Mouse (Mus musculus): Measurements from ENCODE around the gene Plekha6. TPM values are rescaled to one million over a fixed set of nuclear protein-coding genes. Genes with fewer than 3 reads are reported as not detected.

Gene Plekha6
- polyA plus RNA-seq, 1 experiment from 2014 or later = 18.7 TPM

DNA sequence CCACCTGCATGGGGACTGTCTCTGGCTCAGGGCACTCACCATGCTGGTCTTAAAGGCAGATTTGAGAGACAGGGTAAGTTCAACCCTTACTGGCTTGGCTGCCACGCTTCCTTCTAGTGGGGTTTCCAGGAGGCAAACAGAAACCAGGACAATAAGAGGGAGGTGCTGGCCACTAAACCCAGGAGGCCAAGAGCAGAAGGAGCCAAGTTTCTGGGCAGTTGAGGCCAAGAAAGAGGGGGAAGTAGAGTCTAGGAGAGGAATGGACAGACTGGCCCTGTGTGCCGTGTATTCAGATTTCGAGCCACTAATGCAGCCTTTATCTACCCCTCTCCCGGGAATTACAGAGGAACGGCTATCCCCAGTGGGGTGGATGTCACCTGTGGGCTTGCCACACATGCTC, 83.2 kb downstream of the Plekha6 start:
- H3K4me3 ChIP-seq = 0 out of 2 replicates have a peak overlapping the region, but pooled peaks have one; percentile 5
- peak overlapping the region; percentile 52 for H3K4me2 ChIP-seq
- 51% methylated on average over 5 of the region's 5 CpGs for WGBS

GRCm38 (mm10) chr1:133250761-133251160, 86.8 kb downstream of the Plekha6 start:
- WGBS = 81% methylated on average over 6 of the region's 6 CpGs
- Histone ChIP-seq H3K36me3 (peaks cover 5% of the 10 kb centered on the region; the same call in 1 of the 2 replicates), H3K27me3 (replicated peaks) (no peaks in the 10 kb centered on the region), H3K4me3 (no peak overlapping the region), H3K4me2 (no peak overlapping the region), H3K4me1 (replicated peaks) (peaks cover 83% of the 10 kb centered on the region), H3K9me3 (replicated peaks) (no peaks in the 10 kb centered on the region), H3K9ac (no peak overlapping the region), H3K27ac (ENCODE audit: poor library complexity, severe bottlenecking) (0 out of 2 replicates have a peak overlapping the region, but pooled peaks have one; percentile 37)
- no peak for ATAC-seq (ENCODE audit: insufficient number of reproducible peaks, low FRiP score)

More for the DNA sequence above, 83.2 kb downstream of the Plekha6 start:
- Histone ChIP-seq H3K9me3 (replicated peaks) (no peaks in the 10 kb centered on the region), H3K4me1 (replicated peaks) (peaks cover 68% of the 10 kb centered on the region), H3K36me3 (peaks cover 5% of the 10 kb centered on the region; the same call in 1 of the 2 replicates), H3K9ac (peak overlapping the region; percentile 50; the same call in 1 of the 2 replicates), H3K27ac (ENCODE audit: poor library complexity, severe bottlenecking) (peak overlapping the region; percentile 92), H3K27me3 (replicated peaks) (no peaks in the 10 kb centered on the region)
- no peak for ATAC-seq (ENCODE audit: insufficient number of reproducible peaks, low FRiP score)

GRCm38 (mm10) chr1:133251625-133252034, 87.6 kb downstream of the Plekha6 start:
- peak overlapping the region; percentile 79 for H3K27ac ChIP-seq (ENCODE audit: poor library complexity, severe bottlenecking)
- no peak overlapping the region; the same call in 1 of the 2 replicates for H3K9ac ChIP-seq
- H3K4me1 ChIP-seq (replicated peaks) = peaks cover 83% of the 10 kb centered on the region
- H3K36me3 ChIP-seq = peaks cover 5% of the 10 kb centered on the region; the same call in 1 of the 2 replicates
- H3K4me2 ChIP-seq = peak overlapping the region; percentile 1; the same call in 1 of the 2 replicates
- WGBS = 19% methylated on average over 5 of the region's 5 CpGs
- H3K27me3 ChIP-seq (replicated peaks) = no peaks in the 10 kb centered on the region
- H3K4me3 ChIP-seq = no peak overlapping the region
- no peak for ATAC-seq (ENCODE audit: insufficient number of reproducible peaks, low FRiP score)
- no peaks in the 10 kb centered on the region for H3K9me3 ChIP-seq (replicated peaks)

- Histone ChIP-seq H3K27me3 (replicated peaks) (no peaks in the 10 kb centered on the region), H3K4me1 (replicated peaks) (peaks cover 83% of the 10 kb centered on the region), H3K27ac (ENCODE audit: poor library complexity, severe bottlenecking) (peak overlapping the region; percentile 79), H3K9me3 (replicated peaks) (no peaks in the 10 kb centered on the region), H3K36me3 (peaks cover 5% of the 10 kb centered on the region; the same call in 1 of the 2 replicates), H3K4me3 (no peak overlapping the region), H3K4me2 (peak overlapping the region; percentile 1; the same call in 1 of the 2 replicates), H3K9ac (0 out of 2 replicates have a peak overlapping the region, but pooled peaks have one; percentile 3)
- ATAC-seq (ENCODE audit: insufficient number of reproducible peaks, low FRiP score) = no peak
- WGBS = 48% methylated on average over 3 of the region's 3 CpGs
Observed at GRCm38 (mm10) chr1:133252251-133252650, 88.2 kb downstream of the Plekha6 start.

- Histone ChIP-seq H3K9ac (peak overlapping the region; percentile 51; the same call in 1 of the 2 replicates), H3K27me3 (replicated peaks) (no peaks in the 10 kb centered on the region), H3K27ac (ENCODE audit: poor library complexity, severe bottlenecking) (peak overlapping the region; percentile 79), H3K4me3 (no peak overlapping the region), H3K4me2 (peak overlapping the region; percentile 22; the same call in 1 of the 2 replicates), H3K36me3 (peaks cover 5% of the 10 kb centered on the region; the same call in 1 of the 2 replicates), H3K4me1 (replicated peaks) (peaks cover 80% of the 10 kb centered on the region), H3K9me3 (replicated peaks) (no peaks in the 10 kb centered on the region)
- WGBS = 36% methylated on average over 10 of the region's 10 CpGs
- no peak for ATAC-seq (ENCODE audit: insufficient number of reproducible peaks, low FRiP score)
Observed at GRCm38 (mm10) chr1:133252801-133253531, 89.0 kb downstream of the Plekha6 start.

- Histone ChIP-seq H3K4me2 (peak overlapping the region; percentile 22; the same call in 1 of the 2 replicates), H3K27ac (ENCODE audit: poor library complexity, severe bottlenecking) (peak overlapping the region; percentile 79), H3K9me3 (replicated peaks) (no peaks in the 10 kb centered on the region), H3K36me3 (peaks cover 5% of the 10 kb centered on the region; the same call in 1 of the 2 replicates), H3K4me1 (replicated peaks) (peaks cover 82% of the 10 kb centered on the region), H3K9ac (peak overlapping the region; percentile 50; the same call in 1 of the 2 replicates), H3K4me3 (no peak overlapping the region), H3K27me3 (replicated peaks) (no peaks in the 10 kb centered on the region)
- ATAC-seq (ENCODE audit: insufficient number of reproducible peaks, low FRiP score) = no peak
- 28% methylated on average over 1 of the region's 1 CpGs for WGBS
Observed at GRCm38 (mm10) chr1:133253532-133253866, 89.5 kb downstream of the Plekha6 start.

- H3K9me3 ChIP-seq (replicated peaks) = no peaks in the 10 kb centered on the region
- H3K4me1 ChIP-seq (replicated peaks) = peaks cover 82% of the 10 kb centered on the region
- H3K27ac ChIP-seq (ENCODE audit: poor library complexity, severe bottlenecking) = peak overlapping the region; percentile 79; the same call in 1 of the 2 replicates
- H3K4me3 ChIP-seq = no peak overlapping the region
- peaks cover 5% of the 10 kb centered on the region; the same call in 1 of the 2 replicates for H3K36me3 ChIP-seq
- ATAC-seq (ENCODE audit: insufficient number of reproducible peaks, low FRiP score) = no peak
- no peaks in the 10 kb centered on the region for H3K27me3 ChIP-seq (replicated peaks)
- H3K9ac ChIP-seq = no peak overlapping the region
- H3K4me2 ChIP-seq = peak overlapping the region; percentile 22; the same call in 1 of the 2 replicates
- WGBS = 81% methylated on average over 6 of the region's 6 CpGs
Observed at GRCm38 (mm10) chr1:133254226-133254625, 90.2 kb downstream of the Plekha6 start.

DNA sequence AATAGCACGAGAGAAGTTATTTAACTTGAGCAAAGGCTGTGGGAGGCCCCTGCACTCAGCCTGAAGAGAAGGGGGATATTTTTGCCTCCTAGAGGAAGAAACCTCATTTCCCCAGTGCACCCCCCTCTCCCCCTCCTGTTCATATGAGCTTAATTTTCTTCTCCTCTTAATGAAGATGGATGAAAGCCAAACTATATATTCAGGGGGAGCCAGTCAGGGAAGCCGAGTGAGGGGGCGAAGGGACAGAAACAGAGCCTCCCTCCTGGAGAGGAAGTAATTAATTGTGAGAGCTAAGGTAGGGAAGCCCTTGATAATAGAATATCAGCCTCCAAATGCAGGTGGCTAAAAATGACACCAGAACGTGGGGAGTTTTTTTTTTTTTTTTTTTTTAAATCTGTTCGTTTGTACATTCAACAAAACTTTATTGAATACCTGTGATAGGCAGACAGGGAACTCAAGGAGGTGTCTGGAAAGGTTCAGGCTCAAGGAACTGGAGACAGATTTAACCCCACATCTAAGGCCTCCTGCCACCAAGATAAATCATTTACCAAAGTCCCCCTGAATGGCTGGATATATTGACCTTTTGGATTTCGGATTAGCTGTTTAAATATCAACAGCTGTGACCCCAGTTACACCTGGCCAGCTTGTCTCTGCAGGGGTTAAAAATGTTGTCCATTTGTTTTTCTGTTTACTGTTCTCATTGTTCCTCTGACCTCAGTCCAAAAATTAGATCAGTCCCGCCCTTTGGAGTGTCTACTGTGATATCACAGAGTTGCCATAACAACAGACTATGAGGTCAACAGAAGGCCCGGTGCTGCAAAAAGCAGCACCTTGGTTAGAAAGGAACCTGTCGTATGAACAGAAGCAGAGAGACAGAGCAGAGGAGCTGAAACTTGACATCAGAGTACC, 91.1 kb downstream of the Plekha6 start:
- peak overlapping the region; percentile 68 for H3K27ac ChIP-seq (ENCODE audit: poor library complexity, severe bottlenecking)
- H3K4me2 ChIP-seq = 0 out of 2 replicates have a peak overlapping the region, but pooled peaks have one; percentile 2
- no peak overlapping the region for H3K4me3 ChIP-seq
- WGBS = 34% methylated on average over 9 of the region's 9 CpGs
- ATAC-seq (ENCODE audit: insufficient number of reproducible peaks, low FRiP score) = no peak
- H3K4me1 ChIP-seq (replicated peaks) = peaks cover 78% of the 10 kb centered on the region
- H3K27me3 ChIP-seq (replicated peaks) = no peaks in the 10 kb centered on the region
- H3K9me3 ChIP-seq (replicated peaks) = no peaks in the 10 kb centered on the region
- peaks cover 12% of the 10 kb centered on the region for H3K36me3 ChIP-seq
- 0 out of 2 replicates have a peak overlapping the region, but pooled peaks have one; percentile 23 for H3K9ac ChIP-seq

DNA sequence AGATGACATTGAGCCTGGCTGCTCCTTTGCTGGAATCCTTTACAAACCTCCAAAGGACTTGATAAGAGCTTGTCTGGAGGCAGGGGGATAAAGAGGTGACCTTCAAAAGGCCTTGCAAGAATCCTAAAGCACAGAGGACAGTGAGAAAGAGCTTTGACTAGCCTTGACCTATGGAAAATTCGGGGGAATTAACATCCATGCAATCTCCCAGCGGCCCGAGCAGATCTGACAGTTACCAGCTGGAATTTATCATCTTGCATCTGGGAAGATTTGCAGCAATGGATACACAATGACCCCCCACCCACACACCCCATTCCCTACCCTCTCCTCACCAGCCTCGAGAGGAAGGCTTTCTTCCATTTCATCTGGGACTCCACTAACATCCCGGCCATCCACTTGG, 91.8 kb downstream of the Plekha6 start:
- no peak for ATAC-seq (ENCODE audit: insufficient number of reproducible peaks, low FRiP score)

DNA sequence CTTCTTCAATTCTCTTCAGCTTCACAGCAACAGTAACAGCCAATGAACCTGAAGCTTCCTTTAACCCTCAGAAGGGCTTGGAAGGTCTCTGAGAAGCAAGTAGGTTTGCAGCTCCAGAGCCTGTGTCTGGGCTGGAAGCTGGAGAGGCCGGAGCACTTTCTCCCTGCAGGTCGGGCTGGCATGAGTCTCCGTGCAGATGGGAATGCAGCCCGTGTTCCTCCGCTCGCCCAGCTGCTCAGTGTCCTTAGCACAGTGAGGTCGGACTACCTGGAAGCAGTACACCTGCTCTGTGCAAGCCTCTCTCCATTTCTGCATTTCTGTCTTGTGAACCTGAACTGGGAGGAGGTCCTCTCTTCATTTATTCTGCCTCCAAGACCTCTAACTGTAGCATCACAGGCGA, 92.3 kb downstream of the Plekha6 start:
- Histone ChIP-seq H3K4me3 (no peak overlapping the region), H3K27me3 (replicated peaks) (no peaks in the 10 kb centered on the region), H3K4me2 (no peak overlapping the region), H3K27ac (ENCODE audit: poor library complexity, severe bottlenecking) (0 out of 2 replicates have a peak overlapping the region, but pooled peaks have one; percentile 68), H3K9me3 (replicated peaks) (no peaks in the 10 kb centered on the region), H3K36me3 (peaks cover 19% of the 10 kb centered on the region), H3K4me1 (replicated peaks) (peaks cover 68% of the 10 kb centered on the region), H3K9ac (no peak overlapping the region; the same call in 1 of the 2 replicates)
- no peak for ATAC-seq (ENCODE audit: insufficient number of reproducible peaks, low FRiP score)
- WGBS = 70% methylated on average over 8 of the region's 8 CpGs

More for the DNA sequence above, 91.8 kb downstream of the Plekha6 start:
- Histone ChIP-seq H3K4me3 (no peak overlapping the region), H3K9me3 (replicated peaks) (no peaks in the 10 kb centered on the region), H3K4me1 (replicated peaks) (peaks cover 73% of the 10 kb centered on the region), H3K27ac (ENCODE audit: poor library complexity, severe bottlenecking) (peak overlapping the region; percentile 68), H3K27me3 (replicated peaks) (no peaks in the 10 kb centered on the region), H3K36me3 (peaks cover 15% of the 10 kb centered on the region), H3K9ac (peak overlapping the region; percentile 23; the same call in 1 of the 2 replicates), H3K4me2 (0 out of 2 replicates have a peak overlapping the region, but pooled peaks have one; percentile 2)
- 40% methylated on average over 5 of the region's 5 CpGs for WGBS

Measured in heart, embryonic 12.5 days (tissue).